Mouse (Mus musculus) spleen, postnatal 10 days (tissue): Measurements from ENCODE around the gene Stip1.
A peak's percentile ranks its signal among the peaks of the same experiment; 100 is the strongest.
"Not testable (repeated sequence)": the region's sequence is repeated elsewhere in the genome, so short reads cannot be mapped to it uniquely, and the experiment has no call there.

Experiments
- DNase-seq, 2 experiments: peaks; one replicate each; pipeline ENCODE4 v3.0.0; 2021 to 2022; ENCODE audit warnings: low spot score in 2 of 2

The Stip1 gene

DNA sequence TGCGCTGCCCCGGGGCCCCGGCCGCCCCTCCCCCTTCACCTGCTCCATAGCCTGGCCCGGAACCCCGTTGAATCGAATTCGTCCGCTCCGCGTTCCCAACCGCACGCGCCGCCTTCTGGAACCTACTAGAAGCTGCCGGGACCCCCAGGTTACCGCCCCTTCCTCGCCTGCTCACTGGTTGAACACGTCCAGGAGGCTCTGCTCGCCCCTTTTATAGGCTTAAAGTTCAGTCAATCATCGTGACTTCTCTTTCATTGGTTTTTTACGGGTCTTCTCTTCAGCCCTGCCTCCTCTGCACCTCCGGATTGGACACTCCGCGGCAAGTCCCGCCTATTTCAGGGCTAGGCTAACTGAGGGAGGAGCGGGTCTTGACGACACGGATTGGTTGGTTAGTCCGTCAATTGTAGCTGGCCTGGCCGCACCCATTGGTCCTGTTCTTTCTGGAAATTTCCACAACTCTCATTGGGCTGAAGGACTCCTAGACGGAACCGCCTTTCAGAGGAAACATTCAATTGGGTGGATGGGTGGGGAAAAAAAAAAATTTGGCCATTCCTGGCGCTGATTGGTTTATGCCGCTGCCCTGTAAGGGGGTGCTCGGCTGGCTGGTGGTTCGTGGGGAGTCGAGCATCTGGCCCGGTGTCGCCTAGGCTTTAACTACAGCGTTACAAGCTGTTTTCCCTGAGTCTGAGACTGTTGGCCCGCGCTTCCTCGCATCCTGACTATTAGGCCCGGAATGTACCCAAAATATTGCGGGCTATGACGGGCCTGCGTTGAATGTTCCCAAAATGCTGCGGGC is at the start of gene Stip1:
Gene Stip1, minus strand, starts transcription at position 127 of the 796 bp plus-strand sequence.
- peak; percentile 97 to 99 for DNase-seq

DNA sequence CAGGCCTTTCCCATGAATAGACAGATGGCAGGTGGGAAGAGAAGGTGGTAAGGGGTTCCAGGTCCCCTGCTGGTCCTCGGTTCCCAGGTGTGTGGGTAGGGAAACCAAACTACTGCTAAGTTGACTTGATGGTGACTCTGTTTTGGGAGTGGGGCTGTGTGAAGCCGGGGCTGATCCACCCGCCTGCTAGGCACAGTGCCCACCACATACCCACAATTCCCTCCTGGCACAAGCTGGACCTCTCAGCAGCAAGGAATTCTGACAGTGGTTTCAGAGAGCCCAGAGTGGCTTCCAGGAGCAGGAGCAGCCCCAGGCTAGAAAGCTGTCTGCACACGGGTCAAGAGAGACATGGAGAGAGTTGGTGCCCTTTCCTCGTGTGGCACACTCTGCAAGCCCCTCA is 49.3 kb upstream of the Stip1 start:
- DNase-seq = no peak

DNA sequence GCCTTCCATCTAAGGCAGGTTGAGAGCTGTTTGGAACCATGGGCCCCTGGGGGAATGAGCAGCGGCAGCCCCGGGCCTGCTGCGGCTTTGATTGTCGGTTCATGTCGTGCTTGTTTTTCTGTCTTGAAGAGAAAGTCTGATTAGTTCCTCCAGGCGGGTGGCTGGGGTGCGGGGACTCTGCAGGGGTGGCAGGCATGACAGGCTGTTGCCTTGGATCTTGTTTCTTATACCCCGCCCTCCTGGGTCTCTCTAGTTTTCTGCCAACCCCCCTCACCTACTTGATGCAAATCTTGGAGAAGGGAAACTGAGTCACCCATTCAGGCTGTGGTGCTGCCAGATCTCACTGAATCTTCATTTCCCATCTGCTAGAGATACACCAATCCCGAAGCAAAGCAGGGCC is 48.8 kb upstream of the Stip1 start:
- DNase-seq = peak in 1 of 2 experiments; percentile 33

DNA sequence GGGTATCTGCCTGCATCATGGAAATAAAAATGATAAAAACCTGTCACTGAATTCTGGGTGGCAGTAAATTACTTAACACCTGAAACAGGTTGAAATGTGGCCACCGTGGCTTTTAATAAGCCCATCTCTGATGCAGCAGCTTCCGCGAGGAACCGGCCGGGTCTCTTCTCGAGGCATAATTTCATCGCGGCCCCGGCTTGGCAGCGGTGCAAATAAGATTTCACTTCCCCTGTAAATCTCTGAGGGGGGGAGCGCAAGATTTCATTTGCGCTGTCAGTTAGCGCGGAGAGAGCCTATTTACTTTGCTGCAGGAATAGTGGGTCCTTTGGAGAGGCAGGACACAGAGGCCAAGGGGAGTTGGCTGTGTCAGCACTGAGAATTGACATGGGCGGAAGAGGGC is 45.0 kb upstream of the Stip1 start:
- DNase-seq = no peak

DNA sequence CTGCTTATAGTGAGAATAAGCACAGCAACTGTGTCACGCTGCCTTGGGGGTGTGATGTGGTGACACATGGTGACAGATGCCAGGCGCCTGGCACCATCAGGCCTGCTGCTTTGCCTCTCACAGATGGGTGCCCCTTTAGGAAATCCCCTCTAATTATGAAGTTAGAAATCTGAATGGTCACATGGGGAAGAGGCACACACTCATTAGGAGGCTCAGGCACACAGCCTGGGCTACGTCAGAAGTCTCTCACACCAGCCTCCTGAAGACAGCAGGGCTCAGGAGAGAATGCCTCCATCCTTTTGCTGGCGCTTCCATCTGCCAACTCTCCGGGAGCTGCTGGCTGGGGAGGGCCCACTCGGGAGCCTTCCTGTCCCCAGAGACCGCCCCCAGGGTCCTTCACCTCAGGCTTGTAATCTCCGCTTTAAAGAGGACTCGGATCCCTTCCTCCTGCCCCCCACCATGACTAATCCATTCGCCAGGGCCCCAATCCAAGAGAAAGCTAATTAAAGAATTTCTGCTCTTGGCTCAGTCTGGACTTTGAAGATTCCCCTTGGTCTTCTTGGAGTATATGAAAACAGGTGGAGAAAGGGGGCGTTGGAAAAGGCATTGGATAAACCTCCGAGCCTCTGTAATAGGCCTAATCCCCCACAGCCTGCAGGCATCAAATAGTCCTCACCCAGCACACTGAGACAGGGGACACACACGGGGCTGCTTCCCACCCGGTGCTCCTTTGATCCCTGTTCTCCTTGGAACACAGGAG is 43.4 kb upstream of the Stip1 start:
- DNase-seq = no peak

DNA sequence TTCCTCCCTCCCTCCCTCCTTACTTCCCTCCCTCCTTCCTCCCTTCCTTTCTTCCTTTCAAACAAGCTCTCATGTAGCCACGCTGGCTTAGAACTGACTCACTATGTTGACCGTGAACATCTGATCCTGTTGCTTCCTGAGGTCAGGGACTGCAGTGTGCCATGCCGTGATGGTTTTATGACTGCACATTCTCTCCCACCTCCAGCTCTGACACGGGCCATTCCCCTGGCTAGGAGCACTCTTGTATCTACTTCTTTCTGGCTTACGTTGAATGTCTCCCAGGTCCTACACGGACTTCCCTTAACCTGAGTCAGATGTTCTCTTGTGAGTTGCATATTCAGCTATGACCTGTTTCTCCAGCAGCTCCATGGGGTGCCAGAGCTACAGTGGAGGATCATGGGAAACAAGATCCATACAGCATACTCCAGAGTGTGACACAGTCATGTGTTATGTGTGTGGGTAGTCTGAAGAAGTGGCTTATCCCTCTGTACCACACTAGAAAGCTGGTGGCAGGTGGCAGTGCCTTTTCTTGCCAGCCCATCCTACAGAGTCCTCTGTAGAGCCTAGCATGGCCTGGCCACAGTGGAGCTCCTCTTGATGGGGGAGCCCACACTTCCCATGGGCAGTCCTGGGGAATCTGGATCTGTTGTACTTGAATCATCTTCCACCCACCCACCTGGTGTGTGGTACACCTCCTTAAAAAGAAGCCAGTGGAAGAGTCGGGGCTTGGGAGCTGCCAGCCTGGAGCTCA is 41.9 kb upstream of the Stip1 start:
- no peak for DNase-seq

DNA sequence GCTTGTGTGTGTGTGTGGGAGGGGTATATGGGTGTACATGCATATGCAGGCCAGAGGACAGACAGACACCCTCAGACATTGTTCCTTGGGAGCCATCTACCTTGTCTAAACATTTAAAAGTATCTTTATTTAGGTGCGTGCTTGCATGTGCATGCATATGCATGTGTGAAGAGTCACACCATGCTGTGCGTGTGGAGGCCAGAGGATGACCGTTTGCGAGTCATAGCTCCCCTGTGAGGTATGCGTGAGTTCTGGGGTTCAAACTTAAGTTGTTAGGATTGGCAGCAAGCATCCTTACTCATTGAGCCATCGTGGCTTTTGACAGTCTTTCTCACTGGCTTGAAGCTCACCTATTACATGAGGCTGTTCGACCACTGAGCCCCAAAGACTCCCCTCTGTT is 38.5 kb upstream of the Stip1 start:
- DNase-seq = no peak

DNA sequence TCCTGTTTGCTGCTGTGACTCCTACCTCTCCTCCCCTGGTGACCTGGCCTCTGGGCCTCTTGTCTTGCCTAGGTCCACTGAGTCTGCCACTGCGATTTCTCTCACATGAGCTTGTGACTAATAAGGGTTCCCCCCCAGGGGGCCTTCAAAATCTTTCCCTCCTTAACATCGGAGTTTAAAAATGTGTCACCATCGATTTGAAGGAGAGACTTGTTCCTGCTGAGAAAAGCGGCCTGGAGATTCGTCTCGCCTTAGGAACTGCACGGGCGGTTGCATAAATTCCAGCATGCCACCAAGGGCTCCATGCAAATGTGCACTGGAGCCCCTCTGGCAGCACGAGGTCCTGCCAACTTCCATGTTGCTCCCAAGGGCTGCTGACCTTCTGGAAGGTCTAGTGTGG is 37.9 kb upstream of the Stip1 start:
- DNase-seq = no peak

DNA sequence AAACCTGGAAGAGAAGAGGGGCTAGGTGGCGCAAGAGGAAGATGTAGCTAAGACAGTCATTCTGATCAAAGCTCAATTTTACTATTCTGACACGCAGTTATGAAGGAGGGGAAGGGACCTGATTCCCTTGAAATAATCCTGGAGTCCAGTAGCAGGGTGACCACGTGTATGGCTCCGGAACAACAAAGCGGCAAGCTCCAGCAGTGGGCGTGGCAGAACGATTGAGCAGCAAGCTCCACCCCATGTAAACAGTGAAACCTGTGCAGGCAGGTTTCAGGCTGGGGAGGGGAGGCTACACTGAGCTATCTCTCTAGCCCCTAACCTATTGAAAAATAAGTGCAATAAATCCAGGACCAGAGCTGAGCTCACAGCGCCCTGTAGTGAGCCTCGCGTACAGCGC is 35.6 kb upstream of the Stip1 start:
- DNase-seq = not testable (repeated sequence)

DNA sequence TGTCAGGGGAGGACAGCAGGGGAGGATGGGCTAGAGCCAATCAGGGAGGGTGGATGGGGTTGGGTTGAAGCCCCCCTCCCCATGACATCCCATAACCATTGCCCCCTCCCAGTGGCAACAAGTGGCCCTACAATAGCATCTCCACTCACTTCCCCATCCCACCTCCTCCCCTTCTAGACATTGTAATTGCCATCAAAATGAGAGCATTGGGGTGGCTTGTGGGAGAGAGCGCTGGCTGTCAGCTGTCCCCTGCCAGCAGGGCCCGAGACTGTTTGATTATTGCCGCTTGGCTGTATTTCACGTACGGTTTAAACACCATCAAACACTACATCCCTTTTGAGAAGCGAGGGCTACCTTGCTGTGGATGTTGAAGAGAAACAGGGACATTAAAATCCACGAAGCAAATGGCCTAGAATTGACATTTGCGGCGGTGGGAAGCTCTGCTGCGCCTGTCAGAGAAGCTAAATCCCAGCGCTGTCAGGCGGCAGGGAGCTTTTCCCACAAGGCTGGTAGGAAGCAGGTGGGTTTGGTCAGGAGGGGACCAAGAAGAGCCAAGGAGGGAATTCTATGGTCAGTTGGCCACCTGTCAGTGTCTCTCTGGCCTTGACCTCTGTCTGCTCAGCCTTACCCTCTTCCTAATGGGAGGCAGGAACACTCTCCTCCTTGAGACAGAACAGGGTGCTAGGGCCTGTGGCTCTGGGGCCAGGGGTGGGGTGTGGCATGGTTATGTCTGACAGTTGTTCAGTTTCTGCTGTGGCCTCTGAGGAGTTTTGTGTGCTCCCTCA is 34.4 kb upstream of the Stip1 start:
- DNase-seq = no peak

DNA sequence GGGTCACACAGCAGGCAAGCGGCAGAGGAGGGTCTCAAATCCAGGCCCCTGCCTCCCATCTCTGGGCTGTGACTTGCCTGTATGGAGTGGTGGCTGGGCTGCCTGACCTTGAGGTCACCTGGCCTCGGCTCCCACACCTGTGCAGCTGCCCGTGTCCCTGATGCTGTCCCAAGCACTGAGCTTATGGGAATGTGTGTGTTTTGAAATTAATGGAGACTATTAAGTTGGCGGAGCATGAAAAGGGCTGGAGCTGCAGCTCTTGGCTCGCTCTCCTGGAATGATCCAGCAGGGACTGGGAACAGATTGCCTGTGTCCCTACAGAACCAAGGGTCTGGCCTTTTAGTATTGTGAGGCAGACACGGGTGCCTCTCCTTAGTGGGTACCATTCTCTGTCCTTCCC is 32.5 kb upstream of the Stip1 start:
- DNase-seq = no peak

DNA sequence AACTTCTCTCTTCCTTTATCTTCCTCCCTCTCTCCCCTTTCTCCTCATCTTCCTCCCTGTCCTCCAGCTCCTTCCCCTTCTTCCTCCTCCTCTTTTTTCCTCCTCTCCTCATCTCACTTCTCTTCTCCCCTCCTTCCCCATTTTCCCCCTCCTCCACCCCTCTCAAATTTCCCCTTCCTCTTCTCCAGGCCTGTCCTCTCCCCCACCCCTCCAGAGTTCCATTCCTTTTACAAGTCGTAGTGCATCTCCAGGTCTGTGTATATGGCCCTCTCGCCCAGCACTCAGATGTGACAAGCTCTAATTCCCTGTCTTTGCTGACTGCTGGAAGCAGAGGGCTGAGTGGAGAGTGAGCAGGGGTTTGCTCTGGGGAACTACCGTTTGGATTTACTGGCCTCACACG is 31.0 kb upstream of the Stip1 start:
- no peak for DNase-seq

DNA sequence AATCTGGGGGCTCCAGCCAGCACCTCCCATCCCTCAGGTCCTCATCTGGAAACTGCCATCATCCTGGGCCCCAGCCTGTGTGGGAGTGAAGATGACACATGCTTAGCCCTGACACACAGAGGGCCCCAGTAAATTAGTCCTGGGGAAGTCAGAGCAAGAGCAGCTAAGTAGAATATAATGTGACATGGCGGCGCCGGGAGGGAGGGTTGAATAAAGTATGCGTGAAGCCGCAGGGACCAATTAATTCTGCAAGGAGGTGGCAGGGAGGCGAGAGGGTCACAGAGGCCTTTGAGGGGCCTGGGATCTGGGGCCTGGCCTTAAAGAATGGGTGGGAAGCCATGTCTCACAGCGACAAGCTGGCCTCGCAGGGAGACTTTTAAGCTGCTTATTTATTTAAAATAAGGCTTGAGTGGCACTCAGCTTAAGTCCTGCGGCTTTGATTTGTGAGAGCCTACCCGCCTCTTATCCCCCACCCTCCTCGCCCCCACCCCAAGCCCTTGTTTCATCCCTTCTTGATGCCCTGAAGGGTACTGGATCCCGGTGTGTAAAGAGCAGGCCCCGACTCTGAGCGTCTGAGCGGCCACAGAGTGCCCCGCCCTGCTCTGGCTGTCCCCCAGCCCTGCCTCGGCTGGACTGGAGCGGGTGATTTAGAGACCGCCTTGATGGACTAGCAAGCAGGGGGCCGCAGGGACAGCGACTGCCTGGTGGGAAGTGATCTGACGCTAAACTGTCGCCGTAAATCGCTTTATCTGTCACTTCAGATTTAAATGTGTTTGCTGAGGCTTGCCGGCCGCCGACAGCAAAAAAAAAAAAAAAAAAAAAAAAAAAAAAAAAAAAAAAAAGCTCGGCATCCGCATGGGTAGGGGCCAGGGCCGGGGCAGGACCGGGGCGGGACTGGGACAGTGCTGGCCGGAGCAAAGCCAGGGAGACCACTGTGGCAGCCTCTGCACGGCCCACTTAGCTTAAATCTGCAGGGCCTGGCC is 30.3 kb upstream of the Stip1 start:
- no peak for DNase-seq

DNA sequence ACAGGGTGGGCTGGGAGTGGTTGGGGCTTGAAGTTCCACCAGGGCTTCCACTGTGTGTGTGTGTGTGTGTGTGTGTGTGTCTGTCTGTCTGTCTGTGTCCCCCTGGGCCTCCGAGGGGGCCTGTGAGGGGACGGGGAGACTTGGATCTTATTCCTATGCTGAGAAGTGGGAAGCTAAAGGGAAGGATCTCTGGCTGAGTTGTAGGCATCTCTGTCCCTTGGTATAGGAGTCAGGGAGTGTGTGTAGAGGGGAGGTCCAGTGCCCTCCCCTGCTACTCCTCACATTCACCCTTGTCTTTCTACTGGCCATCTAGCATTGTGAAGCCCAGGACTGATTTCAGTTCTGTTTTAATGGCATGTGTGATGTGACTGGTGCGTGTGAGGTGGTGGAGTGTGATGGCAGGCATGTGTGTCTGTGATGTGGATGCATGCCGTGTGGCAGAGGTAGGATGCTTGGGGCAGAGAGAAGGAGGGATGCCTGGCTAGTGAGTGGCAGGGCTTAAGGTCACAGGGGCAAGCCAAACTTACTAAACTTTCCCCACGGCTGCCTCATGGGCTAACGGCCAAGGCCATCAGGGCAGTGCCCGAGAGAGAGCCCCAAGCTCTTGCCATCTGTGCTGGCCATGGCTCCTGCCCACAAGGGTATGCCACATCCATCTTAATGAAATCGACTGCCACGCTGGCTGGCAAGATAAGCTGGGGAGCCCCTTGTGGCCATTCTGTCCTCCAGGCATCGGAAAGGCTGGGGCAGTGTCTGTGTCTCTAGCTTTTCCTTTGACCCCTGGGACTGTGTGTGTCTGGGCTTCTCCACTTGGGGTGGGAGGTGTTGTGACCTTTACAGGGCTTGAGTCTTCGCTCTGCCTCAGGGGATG is 29.1 kb upstream of the Stip1 start:
- no peak for DNase-seq

DNA sequence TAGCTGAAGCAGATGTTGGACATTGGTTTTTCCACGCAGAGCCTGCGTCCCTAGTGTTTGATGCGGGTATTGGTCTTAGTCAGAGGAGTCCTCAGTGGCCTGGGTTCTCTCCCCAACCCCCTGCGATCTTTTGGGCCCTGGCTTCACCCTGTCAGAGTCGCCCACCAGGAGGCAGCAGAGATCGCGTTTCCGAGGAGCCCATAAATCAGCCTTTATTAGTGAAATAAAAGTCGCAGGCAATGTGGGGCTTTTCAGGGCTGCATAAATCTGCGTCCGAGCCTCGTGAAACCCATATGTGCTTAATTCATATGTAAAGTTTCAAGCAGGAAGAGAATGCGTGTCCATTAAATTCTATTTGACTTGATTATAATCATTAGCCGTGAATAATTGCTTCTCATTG is 28.4 kb upstream of the Stip1 start:
- DNase-seq = peak; percentile 73 to 92

DNA sequence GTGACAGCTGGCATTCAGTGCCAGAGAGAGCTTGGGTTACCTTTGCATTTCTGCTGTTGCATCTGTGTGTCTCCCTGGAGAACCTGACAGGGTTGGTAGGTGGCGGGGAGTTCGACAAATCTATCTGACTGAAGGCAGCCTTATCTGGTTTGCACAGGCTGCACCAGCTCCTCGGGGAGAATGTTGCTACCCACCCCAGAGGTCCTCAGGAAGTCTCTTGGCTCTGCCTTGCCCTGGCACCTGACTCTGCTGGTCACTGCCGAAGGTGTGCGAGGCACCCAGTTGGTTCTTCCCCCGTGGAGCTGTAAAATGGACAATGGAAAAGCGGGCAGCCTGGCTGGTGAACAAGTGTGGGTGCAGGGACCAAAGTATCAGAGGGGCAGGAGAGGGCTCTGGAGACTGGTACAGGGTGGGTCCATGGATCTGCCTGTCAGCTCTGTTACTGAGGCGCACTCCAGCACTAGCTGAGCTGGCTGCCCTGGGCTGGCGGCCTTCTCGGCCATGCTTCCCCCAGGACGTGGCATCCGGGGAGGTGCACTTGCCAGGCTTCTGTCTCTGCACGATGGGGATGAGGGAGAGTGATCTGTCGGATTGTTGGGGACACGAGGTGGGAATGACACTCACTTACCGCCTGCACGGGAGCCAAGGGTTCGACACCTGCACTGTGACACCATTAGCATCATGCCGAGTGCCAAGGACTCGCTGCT is 27.7 kb upstream of the Stip1 start:
- DNase-seq = peak; percentile 39 to 43

DNA sequence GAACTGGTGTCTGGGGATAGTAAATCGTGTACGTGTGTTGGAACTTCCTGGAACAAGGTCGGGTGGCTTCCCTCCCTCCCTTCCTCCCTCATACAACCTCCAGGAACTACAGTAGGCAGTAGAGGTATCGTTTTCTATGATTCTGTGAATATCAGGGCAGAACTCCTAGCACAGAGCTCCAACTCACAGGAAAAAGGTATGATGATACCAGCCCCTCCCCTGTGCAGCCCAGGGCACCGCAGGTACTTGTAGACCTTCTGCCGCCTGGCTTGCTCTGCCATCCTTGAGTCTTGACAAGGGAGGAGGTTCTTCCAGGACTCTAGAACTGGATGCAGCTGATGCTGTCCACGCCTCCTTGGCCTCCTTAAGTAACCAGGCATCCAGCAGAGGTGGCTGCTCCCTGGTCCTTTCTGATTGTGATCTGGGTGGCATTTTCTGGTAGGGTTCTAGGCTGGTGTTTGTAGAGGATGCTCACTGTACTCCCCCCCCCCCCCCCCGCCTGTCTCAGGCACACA is 27.1 kb upstream of the Stip1 start:
- no peak for DNase-seq

DNA sequence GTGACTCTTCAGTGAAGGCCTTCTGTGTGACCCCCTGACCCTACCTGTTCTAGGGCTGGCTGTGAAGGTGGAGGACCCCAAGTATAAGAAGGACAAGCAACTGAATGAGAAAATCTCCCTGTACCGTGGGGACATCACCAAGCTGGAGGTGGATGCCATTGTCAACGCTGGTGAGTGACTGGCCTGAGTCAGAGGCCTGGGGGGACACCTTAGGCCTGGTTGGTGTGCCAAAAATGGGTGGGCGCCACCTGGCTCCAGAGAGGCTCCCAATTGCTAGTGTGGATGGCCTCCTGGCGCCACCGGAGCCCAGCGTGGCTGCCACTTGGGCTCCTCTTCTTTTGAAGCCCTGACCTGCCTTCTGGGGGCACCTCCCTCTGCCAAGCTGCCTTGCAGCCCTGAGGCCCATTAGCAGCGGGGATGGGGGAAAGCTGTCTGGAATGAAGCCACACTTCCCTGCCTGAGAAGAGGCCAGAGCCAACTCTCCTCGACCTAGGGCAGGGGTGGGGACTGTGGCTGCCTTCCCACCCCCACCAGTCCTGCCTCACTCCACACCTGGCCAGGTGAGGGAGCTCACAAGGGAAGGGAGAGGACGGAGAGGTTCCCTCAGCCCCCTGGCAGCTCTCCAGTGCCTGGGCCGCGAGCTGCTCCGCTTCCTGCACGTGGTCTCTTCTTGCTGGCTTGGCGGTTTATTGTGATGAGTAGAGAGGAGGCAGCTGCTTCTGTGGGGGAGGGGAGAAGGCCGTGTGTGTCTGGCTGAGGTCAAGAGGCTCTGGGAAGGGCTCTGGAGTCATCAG is 26.5 kb upstream of the Stip1 start:
- peak; percentile 29 to 57 for DNase-seq
